Mouse (Mus musculus): ENCODE measurements around the gene Tes3-ps. TPM values are rescaled to one million over a fixed set of nuclear protein-coding genes. Genes with fewer than 3 reads are reported as not detected.

The Tes3-ps gene
- total RNA-seq, 1 experiment from 2014 or later, result 1.9 TPM

DNA sequence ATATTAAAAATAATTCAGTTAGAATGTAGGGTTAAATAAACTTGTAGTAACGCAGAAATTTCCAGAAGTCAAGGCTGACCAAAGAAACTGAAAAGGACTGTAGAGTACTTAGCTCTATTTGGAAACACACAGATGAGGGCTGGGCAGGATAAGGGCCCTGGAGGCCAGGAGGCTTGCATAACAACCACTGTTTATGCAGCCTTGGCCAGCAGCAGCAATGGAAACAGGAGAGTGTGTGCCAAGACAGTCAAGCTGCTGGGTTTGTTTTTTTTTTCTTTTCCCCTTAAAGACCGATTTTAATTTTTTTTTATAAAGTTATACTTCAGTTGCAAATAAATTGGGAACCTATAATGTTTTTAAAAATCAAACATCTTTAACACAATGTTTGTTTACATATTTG is 13.1 kb upstream of the Tes3-ps start:
- ATAC-seq (replicated peaks; ENCODE audit: insufficient number of reproducible peaks, low FRiP score, low TSS enrichment, poor library complexity, severe bottlenecking), result no peak

DNA sequence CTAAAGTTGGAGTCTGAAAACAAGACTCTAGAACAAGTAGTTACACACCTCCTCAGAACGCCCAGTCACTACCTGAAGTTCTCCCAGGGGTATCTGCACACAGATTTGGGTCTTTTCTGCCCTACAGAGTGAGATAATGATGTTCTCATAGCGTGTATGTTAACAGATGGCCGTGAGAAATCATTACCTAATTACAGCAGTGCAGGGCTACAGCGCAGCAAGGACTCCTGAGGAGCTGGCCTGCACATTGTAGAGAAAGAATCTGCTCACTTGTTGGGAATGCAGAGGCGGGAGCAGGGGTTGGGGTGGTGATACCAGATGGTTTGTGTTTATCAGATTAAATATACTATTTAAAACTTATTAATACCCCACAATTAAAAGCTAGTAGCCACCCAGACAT is 12.6 kb upstream of the Tes3-ps start:
- no peak for ATAC-seq (replicated peaks; ENCODE audit: insufficient number of reproducible peaks, low FRiP score, low TSS enrichment, poor library complexity, severe bottlenecking)

DNA sequence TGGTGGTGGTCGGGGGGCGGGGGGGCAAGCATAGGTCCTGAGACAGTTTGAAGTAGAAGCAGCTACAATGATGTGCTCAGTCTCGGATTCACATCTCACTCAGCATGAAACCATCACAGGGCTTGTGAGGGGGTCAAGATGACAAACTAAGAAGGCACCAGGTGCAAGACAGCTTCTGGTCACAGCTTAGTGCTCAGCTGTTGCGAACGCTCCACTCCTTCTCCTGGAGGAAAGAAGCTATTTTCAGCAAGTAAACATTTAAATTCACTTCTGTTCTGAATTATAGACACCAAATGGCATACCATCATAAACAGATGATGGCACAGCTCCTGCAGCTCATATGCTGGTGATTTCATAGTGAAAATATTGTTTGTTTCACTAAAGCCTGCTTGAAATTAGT is 7.7 kb upstream of the Tes3-ps start:
- ATAC-seq (replicated peaks; ENCODE audit: insufficient number of reproducible peaks, low FRiP score, low TSS enrichment, poor library complexity, severe bottlenecking), result no peak

DNA sequence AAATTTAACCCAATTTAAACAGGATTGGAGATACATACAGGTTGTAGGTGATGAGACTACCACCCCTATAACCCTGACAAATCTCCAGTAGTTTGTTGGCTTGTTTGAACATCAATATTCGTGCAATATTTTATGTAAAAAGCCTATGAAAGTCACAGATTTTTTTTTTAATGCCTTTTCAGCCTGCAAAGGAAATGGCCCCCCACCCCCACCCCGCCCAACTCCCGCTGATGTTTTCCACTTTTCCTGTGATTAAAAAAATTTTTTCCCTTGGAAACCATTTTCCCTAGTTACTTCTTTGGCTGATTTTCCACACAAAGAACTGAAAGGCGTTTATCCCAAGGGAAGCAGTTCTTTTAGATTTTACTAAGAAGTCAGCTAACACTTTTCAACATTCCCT is 11.4 kb downstream of the Tes3-ps start, which contains the start of gene Ecm2:
Gene Ecm2, plus strand, starts transcription at position 301 of the 400 bp plus-strand sequence.
- ATAC-seq (replicated peaks; ENCODE audit: insufficient number of reproducible peaks, low FRiP score, low TSS enrichment, poor library complexity, severe bottlenecking), result no peak

DNA sequence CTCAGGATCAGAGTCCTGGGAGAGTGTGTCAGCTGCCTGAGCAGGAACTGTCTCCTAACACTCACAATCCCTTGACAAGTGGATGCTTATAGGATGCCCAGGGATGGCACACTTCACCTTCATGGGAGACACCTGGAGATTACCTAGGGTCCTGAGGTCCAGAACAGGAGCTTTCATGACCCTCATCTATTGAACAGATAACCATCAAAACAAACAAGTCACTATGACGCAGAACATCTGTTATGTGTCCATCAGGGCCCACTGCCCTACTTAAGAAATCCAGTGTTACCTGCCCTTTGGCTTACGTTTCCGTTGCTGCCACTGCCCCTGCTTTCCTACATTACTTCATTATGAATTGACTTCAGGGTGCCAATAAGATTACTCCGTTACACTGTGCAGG is 12.7 kb downstream of the Tes3-ps start:
- ATAC-seq (replicated peaks; ENCODE audit: insufficient number of reproducible peaks, low FRiP score, low TSS enrichment, poor library complexity, severe bottlenecking), result no peak

DNA sequence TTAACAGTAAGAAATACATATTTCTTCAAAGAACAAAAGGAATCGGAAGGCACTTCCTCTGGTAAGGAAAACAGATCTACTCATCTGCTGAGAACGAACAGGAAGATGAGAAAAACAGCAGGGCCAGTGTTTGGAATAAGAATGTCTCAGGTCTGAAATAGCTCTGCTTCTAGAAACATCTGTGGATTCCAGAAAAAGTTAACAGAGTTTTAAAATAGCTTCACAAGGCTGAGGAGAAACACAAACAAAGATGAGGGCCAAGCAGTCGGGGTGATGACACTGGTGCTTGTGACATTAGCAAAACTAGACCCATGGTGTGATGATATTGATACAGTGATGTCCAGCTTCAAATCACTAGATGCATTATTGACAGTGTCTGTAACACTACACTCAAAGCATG is 14.1 kb downstream of the Tes3-ps start:
- ATAC-seq (replicated peaks; ENCODE audit: insufficient number of reproducible peaks, low FRiP score, low TSS enrichment, poor library complexity, severe bottlenecking), result no peak

DNA sequence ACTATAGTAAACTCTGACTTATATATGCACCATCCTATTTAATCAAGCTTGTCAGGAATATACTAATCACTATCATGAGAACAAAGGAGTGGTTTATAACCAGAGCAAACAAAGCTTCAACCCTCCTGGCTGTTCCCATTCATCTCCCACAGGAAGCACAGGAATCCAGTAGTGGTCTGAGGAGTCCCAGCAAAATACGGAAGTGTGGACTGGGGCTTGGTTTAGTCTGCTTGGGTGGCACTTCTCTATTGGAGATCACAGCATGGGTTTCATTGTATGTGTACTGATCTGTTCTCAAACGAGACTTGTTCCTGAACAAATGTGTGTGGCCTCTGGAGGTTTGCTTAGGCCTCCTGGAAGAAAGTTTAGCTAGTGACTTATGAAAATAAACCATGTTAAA is 25.6 kb downstream of the Tes3-ps start:
- ATAC-seq (replicated peaks; ENCODE audit: insufficient number of reproducible peaks, low FRiP score, low TSS enrichment, poor library complexity, severe bottlenecking), result no peak

DNA sequence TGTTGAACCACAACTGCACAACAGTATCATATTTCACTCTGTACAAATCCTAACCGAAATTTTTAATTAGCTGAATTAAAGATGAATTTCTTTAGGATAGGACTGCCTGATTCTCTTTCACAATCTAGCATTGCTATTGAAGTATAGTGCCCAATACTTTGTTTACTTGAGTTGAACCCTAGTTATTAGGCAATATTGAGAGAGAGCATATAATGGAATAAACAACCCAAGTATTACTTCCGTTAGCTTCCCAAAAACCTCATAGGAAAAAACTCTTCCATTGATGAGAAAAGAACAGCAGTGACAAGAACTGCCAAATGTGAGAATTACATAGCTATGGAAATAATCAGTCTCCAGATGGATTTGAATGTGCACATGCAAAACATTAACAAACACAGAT is 33.1 kb downstream of the Tes3-ps start:
- ATAC-seq (replicated peaks; ENCODE audit: insufficient number of reproducible peaks, low FRiP score, low TSS enrichment, poor library complexity, severe bottlenecking), result no peak

DNA sequence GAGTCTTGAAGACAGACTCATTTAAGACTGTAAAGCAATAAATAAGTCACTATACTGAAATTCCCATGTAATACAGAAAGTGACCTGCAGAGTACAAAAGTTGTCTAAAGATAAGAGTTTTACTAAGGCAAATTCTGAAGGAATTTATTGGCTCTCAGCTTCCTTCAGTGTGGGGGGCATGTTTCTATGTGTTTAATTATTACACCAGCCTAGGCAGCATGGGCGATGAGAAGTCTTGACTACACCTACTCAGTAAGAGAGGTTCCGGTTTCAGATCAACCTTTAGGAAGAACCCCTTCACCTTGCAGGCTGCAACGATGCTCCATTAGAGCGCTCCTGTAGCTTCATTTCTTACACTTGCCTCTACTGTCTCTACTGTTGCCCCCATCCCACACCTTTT is 37.5 kb downstream of the Tes3-ps start:
- no peak for ATAC-seq (replicated peaks; ENCODE audit: insufficient number of reproducible peaks, low FRiP score, low TSS enrichment, poor library complexity, severe bottlenecking)

DNA sequence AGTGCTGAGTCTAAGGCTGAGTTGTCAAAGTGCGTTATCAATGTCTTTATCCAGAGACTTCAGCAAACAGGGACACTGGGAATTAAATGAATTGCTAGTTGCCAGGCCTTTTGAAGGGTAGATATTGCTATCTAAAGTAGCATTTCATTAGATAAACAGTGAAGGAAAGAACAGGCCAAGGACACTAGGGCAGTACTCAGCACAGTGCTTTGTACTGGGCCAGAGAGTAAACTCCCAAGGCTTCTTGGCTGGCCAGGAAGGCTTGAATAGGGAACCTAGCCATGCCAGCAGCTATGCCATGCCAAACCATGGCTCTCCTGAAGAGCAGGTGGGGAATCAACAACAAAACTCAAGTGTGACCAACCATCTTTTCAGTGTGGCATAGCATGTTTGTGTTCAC is 43.8 kb downstream of the Tes3-ps start:
- ATAC-seq (replicated peaks; ENCODE audit: insufficient number of reproducible peaks, low FRiP score, low TSS enrichment, poor library complexity, severe bottlenecking), result no peak

DNA sequence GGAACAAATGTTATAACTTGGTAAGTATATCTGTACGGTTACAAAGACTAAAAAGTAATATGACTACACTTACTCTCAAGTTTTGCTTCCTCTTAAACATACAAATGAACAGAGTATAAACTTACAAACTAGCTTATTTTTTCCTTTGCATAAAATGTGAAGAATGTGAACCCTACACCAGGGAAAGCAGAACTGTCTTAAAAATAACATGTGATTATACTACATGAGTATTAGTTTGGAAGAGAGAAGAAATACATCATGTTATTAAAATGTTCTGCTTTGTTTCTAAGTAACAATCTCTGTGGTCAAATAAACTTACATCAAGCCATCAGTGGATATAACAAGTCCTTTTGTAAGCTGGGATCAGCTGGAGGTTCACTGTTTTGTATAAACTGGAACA is 45.6 kb downstream of the Tes3-ps start:
- no peak for ATAC-seq (replicated peaks; ENCODE audit: insufficient number of reproducible peaks, low FRiP score, low TSS enrichment, poor library complexity, severe bottlenecking)

DNA sequence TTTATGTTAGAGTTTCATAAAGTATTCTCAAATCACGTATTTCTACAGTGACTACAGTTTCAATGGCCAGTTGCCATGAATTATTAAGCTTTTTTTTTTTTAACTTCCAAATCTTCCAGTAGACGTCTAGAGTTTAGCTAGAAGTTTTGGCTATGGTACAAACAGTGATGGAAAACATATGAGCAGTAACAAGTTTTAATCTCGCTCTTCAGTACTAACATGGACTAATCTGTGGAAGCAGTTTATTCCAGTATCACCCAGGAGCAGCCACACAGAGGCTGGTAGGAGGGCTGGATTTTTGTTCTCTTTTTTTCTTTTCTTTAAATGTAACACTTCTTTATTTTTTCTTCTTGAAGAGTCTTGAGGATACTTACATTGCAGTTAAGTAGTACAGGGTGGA is 51.2 kb downstream of the Tes3-ps start, which contains the start of gene Aspn:
Gene Aspn, plus strand, starts transcription at position 165 of the 400 bp plus-strand sequence.
- no peak for ATAC-seq (replicated peaks; ENCODE audit: insufficient number of reproducible peaks, low FRiP score, low TSS enrichment, poor library complexity, severe bottlenecking)

DNA sequence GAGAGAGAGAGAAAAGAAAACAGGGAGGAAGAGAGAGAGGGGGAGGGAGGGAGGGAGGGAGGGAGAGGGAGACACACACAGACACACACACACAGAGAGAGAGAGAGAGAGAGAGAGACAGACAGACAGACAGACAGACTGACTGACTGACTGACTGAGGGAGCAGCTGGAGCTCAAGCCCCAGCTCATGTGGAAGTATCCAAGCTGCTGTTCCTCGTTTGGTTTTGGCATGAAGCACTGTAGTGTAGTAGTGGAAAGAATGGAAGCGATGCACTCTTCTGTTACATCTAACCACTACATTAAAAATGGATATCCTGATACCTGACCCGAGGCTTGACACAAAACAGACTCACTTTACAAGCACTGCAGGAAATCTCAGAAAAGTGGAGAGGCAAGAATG is 52.5 kb downstream of the Tes3-ps start:
- no peak for ATAC-seq (replicated peaks; ENCODE audit: insufficient number of reproducible peaks, low FRiP score, low TSS enrichment, poor library complexity, severe bottlenecking)

Other genes starting within 250 kb of the Tes3-ps start
- 76.0 to 95.2 TPM (median 78.6 TPM) in 3 replicates for gene Susd3, start 244.6 kb upstream of the Tes3-ps start, total RNA-seq (2017)
- gene Fgd3, start 173.0 kb upstream of the Tes3-ps start, total RNA-seq (2017), result 43.6 to 60.8 TPM (median 44.6 TPM) in 3 replicates
- gene Bicd2, start 151.7 kb upstream of the Tes3-ps start, total RNA-seq (2017), result 24.4 to 44.2 TPM (median 31.3 TPM) in 3 replicates
- 5.0 to 8.4 TPM (median 7.5 TPM) in 3 replicates for gene Ippk, start 72.1 kb upstream of the Tes3-ps start, total RNA-seq (2017)
- 0.21 TPM in 1 of 3 replicates, not detected in the others for gene Ecm2, start 11.5 kb downstream of the Tes3-ps start, total RNA-seq (2017)
- gene Aspn, start 51.1 kb downstream of the Tes3-ps start, total RNA-seq (2017), result not detected in 3 replicates
- gene Omd, start 89.1 kb downstream of the Tes3-ps start, total RNA-seq (2017), result not detected in 3 replicates
- not detected in 3 replicates for gene Ogn, start 114.7 kb downstream of the Tes3-ps start, total RNA-seq (2017)
- 2.4 to 4.6 TPM (median 2.9 TPM) in 3 replicates for gene Cenpp, start 159.5 kb downstream of the Tes3-ps start, total RNA-seq (2017)
- gene Nol8, start 159.8 kb downstream of the Tes3-ps start, total RNA-seq (2017), result 35.4 to 43.9 TPM (median 37.5 TPM) in 3 replicates
- 22.2 to 34.1 TPM (median 22.9 TPM) in 3 replicates for gene Iars, start 188.8 kb downstream of the Tes3-ps start, total RNA-seq (2017)

Data from monocyte, adult 5-6 weeks (primary cell).